Comparison of ENCODE assay signal across 9 mouse cellular contexts in genomic region chr9:62455210-62455969, GRCm38 (mm10).
DNase-seq lines count a peak whose midpoint lies in the region; ATAC-seq and TF ChIP-seq lines count a peak whose summit lies in the region.
"Had no signal": no experiment of that assay in that cellular context is flagged by ENCODE, and none has a peak within 500 bp of the region (broad histone marks: within the 10 kb centered on the region; RNA-seq: fewer than 3 reads in every experiment).

No protein-coding gene starts in this region.

- ATAC-seq in hindbrain, embryonic 15.5 days (ENCODE audit: low FRiP score, low read depth): no peak
- peak; percentile 18; the same call in 1 of the 2 replicates for ATAC-seq in lung, postnatal 0 days

- no peak overlapping the region for H3K9ac ChIP-seq in hindbrain, embryonic 15.5 days
- H3K9ac ChIP-seq in lung, postnatal 0 days (replicated peaks; ENCODE audit: low read depth): no peak overlapping the region

- no peak; the same call in 1 of the 2 replicates for TF ChIP-seq EP300 in lung, postnatal 0 days (IDR thresholded peaks at IDR 0.05)

- H3K4me1 ChIP-seq in heart, embryonic 10.5 days: peaks cover 59% of the 10 kb centered on the region
- peaks cover 18% of the 10 kb centered on the region for H3K4me1 ChIP-seq in hindbrain, embryonic 15.5 days (replicated peaks)
- H3K4me1 ChIP-seq in lung, postnatal 0 days (ENCODE audit: insufficient read depth, low read depth, low read length): peaks cover 14% of the 10 kb centered on the region

- TF ChIP-seq CTCF in lung, postnatal 0 days (IDR thresholded peaks at IDR 0.05): no peak

- DNase-seq in heart, embryonic 10.5 days (ENCODE audit: low spot score): no peak
- no peak for DNase-seq in heart, adult 9 months (ENCODE audit: low spot score in 2 of 2)
- peak; percentile 72 for DNase-seq in adipocyte (ENCODE audit: low spot score)
- peak; percentile 18 for DNase-seq in lung, postnatal 0 days (ENCODE audit: low spot score)
- DNase-seq in right cerebral cortex, adult 2 months (ENCODE audit: low spot score in 2 of 2): no peak
- DNase-seq in left cerebral cortex, adult 18-20 months (ENCODE audit: low spot score in 2 of 2): no peak
- no peak for DNase-seq in right cerebral cortex, postnatal 14 days

- WGBS in heart, embryonic 10.5 days: 80% methylated on average over 8 of the region's 8 CpGs
- 81% methylated on average over 8 of the region's 8 CpGs for WGBS in hindbrain, embryonic 15.5 days
- WGBS in lung, postnatal 0 days: 27% methylated on average over 8 of the region's 8 CpGs

- no peaks in the 10 kb centered on the region for H3K9me3 ChIP-seq in heart, embryonic 10.5 days
- H3K9me3 ChIP-seq in hindbrain, embryonic 15.5 days: no peaks in the 10 kb centered on the region
- no peaks in the 10 kb centered on the region for H3K9me3 ChIP-seq in lung, postnatal 0 days (ENCODE audit: low read length)
- H3K9me3 ChIP-seq: G1E had no signal

- H3K36me3 ChIP-seq in heart, embryonic 10.5 days: no peaks in the 10 kb centered on the region
- H3K36me3 ChIP-seq in hindbrain, embryonic 15.5 days: peaks cover 11% of the 10 kb centered on the region; the same call in 1 of the 2 replicates
- H3K36me3 ChIP-seq in lung, postnatal 0 days (ENCODE audit: insufficient read depth, low read length): peaks cover 9% of the 10 kb centered on the region; the same call in 1 of the 2 replicates
- H3K36me3 ChIP-seq: G1E had no signal

- no peak overlapping the region for H3K4me2 ChIP-seq in hindbrain, embryonic 15.5 days
- H3K4me2 ChIP-seq in lung, postnatal 0 days (replicated peaks; ENCODE audit: low read depth, low read length): no peak overlapping the region

- H3K27ac ChIP-seq in heart, embryonic 10.5 days: peak overlapping the region; percentile 82
- peak overlapping the region; percentile 70 for H3K27ac ChIP-seq in hindbrain, embryonic 15.5 days (replicated peaks)
- H3K27ac ChIP-seq in lung, postnatal 0 days (ENCODE audit: low read length): peak overlapping the region; percentile 67

- H3K4me3 ChIP-seq in heart, embryonic 10.5 days: 0 out of 2 replicates have a peak overlapping the region, but pooled peaks have one; percentile 10
- H3K4me3 ChIP-seq in hindbrain, embryonic 15.5 days: no peak overlapping the region
- no peak overlapping the region for H3K4me3 ChIP-seq in lung, postnatal 0 days (ENCODE audit: low read depth, low read length)

- H3K27me3 ChIP-seq in heart, embryonic 10.5 days (ENCODE audit: insufficient read depth, poor library complexity, severe bottlenecking): no peaks in the 10 kb centered on the region
- H3K27me3 ChIP-seq in hindbrain, embryonic 15.5 days: no peaks in the 10 kb centered on the region
- no peaks in the 10 kb centered on the region for H3K27me3 ChIP-seq in lung, postnatal 0 days (replicated peaks; ENCODE audit: insufficient read depth, low read length)

Comparison
In these comparisons a context has a peak if more than half of its experiments do, and no peak if none do; other contexts are left out.
1. DNase-seq: peak in adipocyte (single experiment) and lung, postnatal 0 days (single experiment); none in heart, embryonic 10.5 days (single experiment), heart, adult 9 months (0 of 2), right cerebral cortex, adult 2 months (0 of 2), left cerebral cortex, adult 18-20 months (0 of 2) and right cerebral cortex, postnatal 14 days (single experiment).
2. Peak in every context shown above with its lines, with median percentiles within 50 percentile points of each other: H3K27ac ChIP-seq.